In genomic region chr5:61764214-61764613, GRCm38 (mm10) we compare ENCODE assay signal across 37 mouse cellular contexts. TPM values are rescaled to one million over a fixed set of nuclear protein-coding genes. Genes with fewer than 3 reads are reported as not detected.
DNase-seq lines count a peak whose midpoint lies in the region; ATAC-seq and TF ChIP-seq lines count a peak whose summit lies in the region.
"Had no signal": no experiment of that assay in that cellular context is flagged by ENCODE, and none has a peak within 500 bp of the region (broad histone marks: within the 10 kb centered on the region; RNA-seq: fewer than 3 reads in every experiment).

No protein-coding gene starts in this region.

- no peaks in the 10 kb centered on the region for H3K27me3 ChIP-seq in myocyte (ENCODE audit: control insufficient read depth, insufficient read depth, insufficient read length)
- no peaks in the 10 kb centered on the region for H3K27me3 ChIP-seq in forebrain, embryonic 11.5 days (ENCODE audit: control insufficient read depth, insufficient read depth, low read length)
- H3K27me3 ChIP-seq in thymus, adult 2 months (ENCODE audit: control insufficient read depth, insufficient read depth, low read length), result no peaks in the 10 kb centered on the region
- H3K27me3 ChIP-seq: embryonic facial prominence, embryonic 13.5 days; forebrain, embryonic 13.5 days; hindbrain, embryonic 12.5 days; hindbrain, embryonic 15.5 days had no signal

- no peak overlapping the region for H3ac ChIP-seq in myocyte (ENCODE audit: control insufficient read depth, insufficient read length)

- 65% methylated on average over 1 of the region's 1 CpGs for WGBS in forebrain, embryonic 11.5 days
- WGBS in thymus, adult 2 months, result 67% methylated on average over 1 of the region's 1 CpGs

- no peaks in the 10 kb centered on the region for H3K36me3 ChIP-seq in myocyte (ENCODE audit: control insufficient read depth, insufficient read depth)
- H3K36me3 ChIP-seq in forebrain, embryonic 11.5 days (ENCODE audit: control insufficient read depth, insufficient read depth, low read length), result no peaks in the 10 kb centered on the region
- no peaks in the 10 kb centered on the region for H3K36me3 ChIP-seq in thymus, adult 2 months (ENCODE audit: control insufficient read depth, insufficient read depth, low read length)
- H3K36me3 ChIP-seq: embryonic facial prominence, embryonic 10.5 days; embryonic facial prominence, embryonic 13.5 days; hindbrain, embryonic 12.5 days; hindbrain, embryonic 15.5 days had no signal

- TF ChIP-seq CTCF in thymus, adult 2 months (IDR thresholded peaks at IDR 0.05; ENCODE audit: borderline replicate concordance, control insufficient read depth, extremely low read depth, insufficient read depth, low read length, poor library complexity), result no peak

- H3K4me1 ChIP-seq in forebrain, embryonic 11.5 days (replicated peaks; ENCODE audit: control insufficient read depth, insufficient read depth, low read length), result no peaks in the 10 kb centered on the region
- no peaks in the 10 kb centered on the region for H3K4me1 ChIP-seq in thymus, adult 2 months (replicated peaks; ENCODE audit: control insufficient read depth, insufficient read depth, low read length)
- H3K4me1 ChIP-seq: embryonic facial prominence, embryonic 10.5 days; embryonic facial prominence, embryonic 13.5 days; forebrain, embryonic 13.5 days; hindbrain, embryonic 12.5 days; hindbrain, embryonic 15.5 days had no signal

- H3K9me3 ChIP-seq in forebrain, embryonic 11.5 days (ENCODE audit: control insufficient read depth, low read length), result no peaks in the 10 kb centered on the region
- H3K9me3 ChIP-seq: embryonic facial prominence, embryonic 13.5 days; forebrain, embryonic 13.5 days; hindbrain, embryonic 12.5 days; hindbrain, embryonic 15.5 days had no signal

- no peak for TF ChIP-seq POLR2A in myocyte (IDR thresholded peaks at IDR 0.05; ENCODE audit: insufficient read length, low read depth)
- no peak for TF ChIP-seq POLR2A in thymus, adult 2 months (IDR thresholded peaks at IDR 0.05; ENCODE audit: control insufficient read depth, extremely low read depth, insufficient read depth, low read length, poor library complexity)

- no peak for ATAC-seq in forebrain, embryonic 11.5 days (replicated peaks; ENCODE audit: low FRiP score)
- ATAC-seq: activated CD4-positive, CD25-positive, alpha-beta regulatory T cell, adult 4 months; CD4-positive, CD25-positive, alpha-beta regulatory T cell, adult 4 months; forebrain, embryonic 13.5 days; forebrain, postnatal 0 days; intestine, postnatal 0 days had no signal

- H3K4me3 ChIP-seq in myocyte, result no peak overlapping the region
- H3K4me3 ChIP-seq in forebrain, embryonic 11.5 days (ENCODE audit: low read depth, low read length), result no peak overlapping the region
- H3K4me3 ChIP-seq in thymus, adult 2 months (ENCODE audit: control insufficient read depth, insufficient read depth, low read length), result no peak overlapping the region
- H3K4me3 ChIP-seq: embryonic facial prominence, embryonic 10.5 days; embryonic facial prominence, embryonic 13.5 days; erythroblast, embryonic 14.5 days; forebrain, embryonic 13.5 days; heart, adult 2 months; hindbrain, embryonic 12.5 days; hindbrain, embryonic 15.5 days had no signal

- H3K79me2 ChIP-seq in myocyte (ENCODE audit: control insufficient read depth, insufficient read depth), result no peaks in the 10 kb centered on the region

- DNase-seq in 416B (ENCODE audit: low read depth) (peak; percentile 1), ES-CJ7 (ENCODE audit: low read depth, low spot score) (peak; percentile 9), ZHBTc4 (ENCODE audit: low read depth, low spot score) (peak; percentile 1)
- no peak for DNase-seq in forebrain, embryonic 11.5 days (ENCODE audit: low spot score)
- no peak for DNase-seq in thymus, adult 2 months
- DNase-seq in left cerebral cortex, adult 8-10 months (ENCODE audit: low spot score in 2 of 2), result no peak
- DNase-seq: adrenal gland, adult 8-10 months; adrenal gland, postnatal 25 days; cerebellum, adult 18-20 months; cerebellum, adult 9-10 months; cerebellum, postnatal 14 days; embryo, embryonic 11 days; forebrain, postnatal 0 days; gastrocnemius, postnatal 25 days; heart, adult 2 months; kidney, adult 2 months had no signal

- H3K4me2 ChIP-seq in myocyte (ENCODE audit: low read depth), result no peak overlapping the region
- no peak overlapping the region for H3K4me2 ChIP-seq in forebrain, embryonic 11.5 days (ENCODE audit: low read depth, low read length, severe bottlenecking)
- H3K4me2 ChIP-seq: embryonic facial prominence, embryonic 13.5 days; forebrain, embryonic 13.5 days; heart, embryonic 11.5 days; hindbrain, embryonic 12.5 days; hindbrain, embryonic 15.5 days had no signal

- H3K9ac ChIP-seq in forebrain, embryonic 11.5 days (ENCODE audit: low read length), result no peak overlapping the region
- H3K9ac ChIP-seq: embryonic facial prominence, embryonic 13.5 days; forebrain, embryonic 13.5 days; forebrain, postnatal 0 days; hindbrain, embryonic 12.5 days; hindbrain, embryonic 15.5 days had no signal

- H3K27ac ChIP-seq in forebrain, embryonic 11.5 days (ENCODE audit: low read depth, low read length), result no peak overlapping the region
- no peak overlapping the region for H3K27ac ChIP-seq in thymus, adult 2 months (ENCODE audit: control insufficient read depth, insufficient read depth, low read length)
- H3K27ac ChIP-seq: embryonic facial prominence, embryonic 10.5 days; embryonic facial prominence, embryonic 13.5 days; forebrain, embryonic 13.5 days; heart, adult 2 months; hindbrain, embryonic 12.5 days; hindbrain, embryonic 15.5 days had no signal

TF ChIP-seq in myocyte, 11 proteins besides CTCF, POLR2A, EP300 and RAD21:
- TF ChIP-seq MYOD1 (IDR thresholded peaks at IDR 0.05; ENCODE audit: control insufficient read depth in 1 of 3, insufficient read length in 2 of 3, low read depth in 2 of 3) (no peak), CEBPB (IDR thresholded peaks at IDR 0.05; ENCODE audit: insufficient read depth, poor library complexity, severe bottlenecking) (peak; percentile 79; the same call in 1 of the 2 replicates)

RNA-seq across cellular contexts. Expression of gene G6pd2, which starts 44.4 kb away (rescaled TPM):
- not detected for polyA plus RNA-seq in myocyte (2012; fragmentation: generic; extraction: Trizol)
- polyA plus RNA-seq in forebrain, embryonic 11.5 days (2014; fragmentation: Nextera tagmentation; extraction: Ambion mirVana), result not detected in 2 replicates
- polyA plus RNA-seq in thymus, adult 2 months (2012; rRNA removed), result not detected in 2 replicates
- not detected for total RNA-seq in left cerebral cortex, adult 8-10 months (2022)
- total RNA-seq: adrenal gland, postnatal 25 days; common myeloid progenitor, adult 5-6 weeks; ES-E14; forebrain, postnatal 0 days; gastrocnemius, adult 8-10 months; gastrocnemius, postnatal 25 days; heart, adult 2 months; heart, postnatal 25 days; hematopoietic stem cell, adult 5-6 weeks had no signal
- polyA plus RNA-seq: C2C12; embryonic facial prominence, embryonic 10.5 days; embryonic facial prominence, embryonic 13.5 days; erythroblast, embryonic 14.5 days; forebrain, embryonic 13.5 days; forebrain, postnatal 0 days; frontal cortex, adult 2 months; heart, adult 2 months; heart, embryonic 11.5 days; heart, embryonic 14.5 days; heart, postnatal 0 days; hindbrain, embryonic 12.5 days; hindbrain, embryonic 15.5 days; intestine, embryonic 14.5 days; intestine, postnatal 0 days; kidney, adult 2 months had no signal

Comparison
In these comparisons a context has a peak if more than half of its experiments do, and no peak if none do; other contexts are left out.
1. DNase-seq: peak in 416B (single experiment), ES-CJ7 (single experiment) and ZHBTc4 (single experiment); none in forebrain, embryonic 11.5 days (single experiment), thymus, adult 2 months (single experiment) and left cerebral cortex, adult 8-10 months (0 of 2).